Mouse (Mus musculus) heart, embryonic 10.5 days (tissue): ENCODE results near the gene Gm14214. TPM values are rescaled to one million over a fixed set of nuclear protein-coding genes. Genes with fewer than 3 reads are reported as not detected.

Source experiments
- DNase-seq: peaks from one replicate; pipeline ENCODE4 v3.0.0-alpha.2; 2017; ENCODE audit warnings: low spot score
- H3K27ac ChIP-seq: fragments of 300-500 bp; sonication (generic); 2 replicates; pipeline ENCODE4 v1.5.1; 2016; ENCODE audit warnings: mild to moderate bottlenecking
- H3K27me3 ChIP-seq: fragments of 300-500 bp; sonication (generic); 2 replicates; pipeline ENCODE4 v1.6.1; 2016; ENCODE audit warnings: mild to moderate bottlenecking; ENCODE audit not compliant: poor library complexity, insufficient read depth, severe bottlenecking
- H3K36me3 ChIP-seq: fragments of 300-500 bp; sonication (generic); 2 replicates; pipeline ENCODE4 v1.6.1; 2016; ENCODE audit warnings: mild to moderate bottlenecking, moderate library complexity
- H3K4me1 ChIP-seq: fragments of 300-500 bp; sonication (generic); 2 replicates; pipeline ENCODE4 v1.6.1; 2016; ENCODE audit warnings: mild to moderate bottlenecking
- H3K4me3 ChIP-seq: fragments of 300-500 bp; sonication (generic); 2 replicates; pipeline ENCODE4 v1.5.1; 2016; ENCODE audit warnings: mild to moderate bottlenecking, moderate library complexity
- H3K9me3 ChIP-seq: fragments of 300-500 bp; sonication (generic); 2 replicates; pipeline ENCODE4 v1.6.1; 2016; ENCODE audit warnings: mild to moderate bottlenecking, moderate library complexity
- WGBS: fragments of 180-500 bp; shearing (Covaris S2); methylation state at CpG from one replicate; pipeline ENCODE4 v1.1.7; 2016; 5-methylcytosine and 5-hydroxymethylcytosine counted together
- polyA plus RNA-seq: library from polyadenylated mRNA; unstranded; fragments of >200 nt; fragmentation: Nextera tagmentation; extraction: Ambion mirVana; gene quantifications from 2 replicates; pipeline ENCODE4 v1.2.1, GENCODE M21; 2016

Gm14214 gene
- polyA plus RNA-seq, 1 experiment from 2014 or later, result not detected

DNA sequence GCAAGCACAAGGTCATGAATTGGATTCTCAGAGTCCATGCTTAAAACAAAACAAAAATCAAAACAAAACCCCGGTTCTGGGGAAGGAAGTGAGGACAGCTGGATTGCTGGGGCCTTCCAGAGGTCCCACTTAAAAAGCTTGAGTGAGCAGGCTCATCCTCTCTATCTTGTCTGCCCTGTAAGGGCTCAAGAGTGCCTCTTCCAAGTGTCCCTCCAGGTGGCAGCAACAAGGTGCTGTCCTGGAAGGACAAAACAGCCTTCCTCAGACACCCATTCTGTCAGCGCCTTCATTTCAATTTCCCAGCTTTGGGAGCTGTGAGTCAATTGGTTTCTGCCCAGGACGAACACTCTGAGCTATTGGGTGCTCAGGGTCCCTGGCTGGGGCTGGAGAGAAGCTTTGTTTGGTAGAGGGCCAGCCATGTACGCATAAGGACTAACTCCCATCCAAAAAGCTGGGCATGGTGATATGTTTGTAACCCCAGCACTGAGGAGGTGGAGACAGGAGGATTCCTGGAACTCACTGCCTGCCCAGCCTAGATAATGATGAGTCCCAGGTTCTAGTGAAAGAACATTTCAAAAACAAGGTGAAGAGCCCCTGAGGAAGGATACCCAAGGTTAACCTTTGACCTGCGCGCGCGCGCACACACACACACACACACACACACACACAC lies 4.9 kb downstream of the Gm14214 start:
- H3K27me3 ChIP-seq, result no peaks in the 10 kb centered on the region
- no peaks in the 10 kb centered on the region for H3K36me3 ChIP-seq
- peaks cover 25% of the 10 kb centered on the region for H3K4me1 ChIP-seq
- DNase-seq, result peak; percentile 92
- WGBS, result 73% methylated on average over 9 of the region's 9 CpGs
- no peaks in the 10 kb centered on the region for H3K9me3 ChIP-seq
- H3K27ac ChIP-seq, result peak overlapping the region; percentile 64; the same call in 1 of the 2 replicates
- no peak overlapping the region for H3K4me3 ChIP-seq

DNA sequence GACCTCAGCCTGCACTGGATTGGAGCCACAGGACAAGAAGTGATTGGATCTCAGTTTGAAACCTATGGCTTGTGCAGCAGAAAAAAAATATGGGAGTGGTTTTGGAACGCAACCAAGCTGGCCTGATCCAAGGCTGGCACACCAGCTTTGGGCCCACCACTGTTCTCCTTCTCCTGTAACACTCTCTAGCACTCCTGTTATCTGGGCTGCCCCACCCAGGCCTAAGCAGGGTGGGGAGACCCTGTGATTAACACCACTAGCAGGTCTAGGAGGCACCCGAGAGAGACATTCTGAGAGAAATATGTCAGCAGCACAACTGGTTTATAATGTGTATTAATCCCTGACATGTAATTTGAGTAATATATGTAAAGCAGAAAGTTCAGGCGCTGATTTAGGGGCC lies 6.6 kb downstream of the Gm14214 start:
- H3K4me3 ChIP-seq, result no peak overlapping the region
- H3K9me3 ChIP-seq, result no peaks in the 10 kb centered on the region
- H3K27ac ChIP-seq, result 0 out of 2 replicates have a peak overlapping the region, but pooled peaks have one; percentile 18
- no peaks in the 10 kb centered on the region for H3K27me3 ChIP-seq
- DNase-seq, result no peak
- H3K4me1 ChIP-seq, result peaks cover 25% of the 10 kb centered on the region
- WGBS, result 67% methylated on average over 3 of the region's 3 CpGs
- H3K36me3 ChIP-seq, result no peaks in the 10 kb centered on the region

DNA sequence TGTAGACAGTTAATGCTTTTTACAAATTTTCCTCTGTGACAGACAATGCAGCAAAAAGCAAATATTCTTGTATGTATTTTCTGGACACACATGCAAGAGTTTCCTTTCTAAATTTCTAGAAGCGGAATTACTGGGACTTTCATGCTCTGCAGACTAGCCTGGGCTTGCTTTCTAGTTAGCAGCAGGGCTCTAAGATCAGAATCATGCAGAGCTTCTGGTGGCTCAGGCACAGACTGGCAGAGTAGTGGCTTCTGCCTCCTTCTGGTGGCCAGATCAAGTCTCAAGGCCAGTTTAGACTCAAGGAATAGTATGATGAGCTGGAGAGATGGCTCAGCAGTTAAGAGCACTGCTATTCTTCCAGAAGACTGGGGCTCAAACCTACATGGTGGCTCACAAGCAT lies 11.4 kb downstream of the Gm14214 start:
- H3K36me3 ChIP-seq, result no peaks in the 10 kb centered on the region
- H3K4me3 ChIP-seq, result no peak overlapping the region
- no peak overlapping the region for H3K27ac ChIP-seq
- H3K4me1 ChIP-seq, result peaks cover 10% of the 10 kb centered on the region
- no peaks in the 10 kb centered on the region for H3K27me3 ChIP-seq
- 79% methylated on average over 1 of the region's 1 CpGs for WGBS
- H3K9me3 ChIP-seq, result no peaks in the 10 kb centered on the region
- no peak for DNase-seq

DNA sequence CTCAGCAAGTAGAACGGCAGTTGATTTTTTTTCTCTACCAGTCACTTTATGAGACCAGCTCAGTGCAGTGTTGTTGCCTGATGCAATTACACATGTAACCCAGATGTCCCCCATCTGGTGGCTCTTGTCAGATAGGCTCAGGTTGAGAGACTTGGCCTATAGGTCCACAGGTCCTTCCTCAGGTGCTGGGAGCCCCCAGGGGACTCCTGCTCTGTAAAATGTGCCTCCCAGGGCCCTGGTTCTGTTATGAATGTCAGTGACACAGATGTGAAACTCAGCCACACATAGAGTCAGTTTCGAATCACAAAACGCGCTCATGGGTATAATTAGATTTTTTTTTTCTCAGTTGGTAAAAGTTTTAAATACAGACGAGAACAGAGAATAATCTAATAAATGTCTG lies 12.1 kb downstream of the Gm14214 start:
- H3K4me1 ChIP-seq, result peaks cover 4% of the 10 kb centered on the region; the same call in 1 of the 2 replicates
- H3K27me3 ChIP-seq, result no peaks in the 10 kb centered on the region
- no peak overlapping the region for H3K4me3 ChIP-seq
- no peak overlapping the region for H3K27ac ChIP-seq
- no peak for DNase-seq
- H3K9me3 ChIP-seq, result no peaks in the 10 kb centered on the region
- WGBS, result 90% methylated on average over 5 of the region's 5 CpGs
- no peaks in the 10 kb centered on the region for H3K36me3 ChIP-seq

DNA sequence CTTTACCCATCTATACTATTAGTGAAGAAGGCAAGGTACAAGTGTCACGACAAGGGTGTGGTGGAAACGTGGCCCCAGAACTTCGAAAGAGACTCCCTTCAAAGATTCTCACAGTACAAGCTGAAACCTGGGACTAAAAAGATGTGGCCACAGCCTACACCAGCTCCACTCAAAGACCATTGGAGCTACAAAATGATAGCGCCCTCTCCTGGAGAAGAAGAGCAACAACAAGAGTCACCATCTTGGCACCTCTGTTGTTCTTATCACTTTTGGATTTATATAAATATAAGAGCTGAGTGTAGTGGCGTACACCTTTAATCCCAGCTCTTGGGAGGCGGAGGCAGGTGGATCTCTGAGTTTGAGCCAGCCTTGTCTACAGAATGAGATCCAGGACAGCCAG lies 14.0 kb downstream of the Gm14214 start:
- Histone ChIP-seq H3K4me1 (no peaks in the 10 kb centered on the region), H3K27ac (no peak overlapping the region), H3K27me3 (no peaks in the 10 kb centered on the region), H3K36me3 (no peaks in the 10 kb centered on the region), H3K9me3 (no peaks in the 10 kb centered on the region), H3K4me3 (no peak overlapping the region)
- 57% methylated on average over 6 of the region's 6 CpGs for WGBS
- no peak for DNase-seq

DNA sequence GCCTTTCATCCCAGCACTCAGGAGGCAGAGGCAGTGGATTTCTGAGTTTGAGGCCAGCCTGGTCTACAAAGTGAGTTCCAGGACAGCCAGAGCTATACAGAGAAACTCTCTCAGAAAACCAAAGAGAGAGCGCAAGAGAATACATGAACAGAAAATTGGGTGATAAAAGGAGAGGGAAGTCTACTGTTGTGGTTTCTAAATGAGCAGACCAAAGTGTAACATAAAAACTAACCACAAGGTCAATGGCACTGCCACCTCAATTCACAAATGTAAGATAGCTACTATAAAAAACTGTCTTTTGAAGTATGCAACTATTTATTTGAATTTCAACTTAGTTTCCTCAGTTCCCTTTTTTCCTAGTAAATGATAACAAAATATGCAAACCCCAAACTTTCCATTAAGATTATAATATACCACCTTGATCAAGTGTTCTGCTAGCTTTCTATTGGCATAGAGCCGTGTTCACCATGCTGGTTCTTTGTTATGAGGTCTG lies 15.7 kb downstream of the Gm14214 start:
- H3K4me3 ChIP-seq, result no peak overlapping the region
- no peaks in the 10 kb centered on the region for H3K27me3 ChIP-seq
- H3K27ac ChIP-seq, result no peak overlapping the region
- no peaks in the 10 kb centered on the region for H3K4me1 ChIP-seq
- H3K36me3 ChIP-seq, result no peaks in the 10 kb centered on the region
- WGBS, result 86% methylated on average over 2 of the region's 2 CpGs
- no peaks in the 10 kb centered on the region for H3K9me3 ChIP-seq
- no peak for DNase-seq

DNA sequence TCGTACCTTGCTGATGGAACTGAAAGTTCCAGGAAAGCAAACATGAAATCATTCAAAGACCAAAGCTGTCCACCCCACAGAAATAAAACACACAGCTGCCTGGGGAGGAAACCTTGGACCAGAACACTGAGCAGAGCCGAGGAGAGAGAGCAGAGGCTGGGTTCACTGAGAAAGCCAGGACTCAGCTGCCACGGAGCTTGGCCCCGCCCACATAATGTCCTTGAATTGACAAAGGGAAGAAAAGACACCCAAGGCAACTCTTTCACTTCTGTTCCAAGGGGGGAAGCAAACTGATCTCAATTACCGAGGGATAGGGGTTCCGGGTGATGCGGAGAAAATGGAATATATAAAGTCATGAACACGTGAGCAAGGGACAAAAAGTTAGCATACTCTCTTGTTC lies 17.9 kb downstream of the Gm14214 start:
- no peaks in the 10 kb centered on the region for H3K36me3 ChIP-seq
- no peaks in the 10 kb centered on the region for H3K4me1 ChIP-seq
- no peak overlapping the region for H3K27ac ChIP-seq
- no peaks in the 10 kb centered on the region for H3K9me3 ChIP-seq
- H3K4me3 ChIP-seq, result no peak overlapping the region
- H3K27me3 ChIP-seq, result no peaks in the 10 kb centered on the region
- 67% methylated on average over 8 of the region's 8 CpGs for WGBS
- no peak for DNase-seq

DNA sequence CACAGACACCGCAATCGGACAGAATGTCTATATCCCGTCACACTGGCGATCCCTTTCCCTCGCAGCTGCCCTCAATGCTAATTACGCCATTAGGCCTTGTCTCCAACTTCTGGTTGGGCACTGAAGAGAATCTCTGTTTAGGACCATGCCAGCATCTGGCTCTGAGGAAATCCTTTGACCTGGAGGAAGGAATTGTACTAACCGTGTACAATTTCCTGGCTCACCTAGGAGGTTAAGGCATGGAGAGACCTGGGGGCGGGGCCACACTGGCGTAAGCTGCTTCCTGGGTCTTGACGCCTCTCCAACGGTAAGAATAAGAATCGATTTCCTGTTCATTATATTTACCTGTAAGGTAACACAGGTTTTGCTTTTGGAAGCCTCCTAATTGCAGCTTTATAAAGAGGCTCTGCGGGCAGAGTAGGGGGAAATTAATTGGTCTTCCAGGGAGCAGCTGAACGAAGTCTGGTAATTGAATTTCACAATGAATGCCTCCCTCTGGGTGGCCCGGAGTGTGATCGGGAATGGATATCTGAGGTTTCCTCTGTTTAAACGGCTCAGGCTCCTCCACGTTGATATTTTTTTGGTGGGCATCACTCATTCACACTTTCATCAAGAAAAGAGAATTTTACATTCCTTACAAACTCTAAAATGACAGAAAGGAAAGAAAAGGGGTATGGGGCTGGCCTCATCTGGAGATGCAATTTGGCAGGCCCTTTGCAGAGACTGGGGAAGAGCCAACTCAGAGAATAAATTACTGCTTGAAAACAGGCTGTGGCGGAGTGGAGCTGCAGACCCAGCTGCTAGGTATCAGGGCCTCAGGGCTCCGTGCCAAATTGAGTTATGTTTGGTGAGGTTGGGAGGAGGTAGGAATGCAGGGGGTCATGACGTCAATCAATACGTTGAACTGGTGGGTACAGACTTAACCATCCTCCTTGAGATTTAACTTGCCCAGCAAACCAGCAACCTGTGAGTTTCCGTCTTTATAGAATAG lies 20.5 kb downstream of the Gm14214 start:
- DNase-seq, result no peak

DNA sequence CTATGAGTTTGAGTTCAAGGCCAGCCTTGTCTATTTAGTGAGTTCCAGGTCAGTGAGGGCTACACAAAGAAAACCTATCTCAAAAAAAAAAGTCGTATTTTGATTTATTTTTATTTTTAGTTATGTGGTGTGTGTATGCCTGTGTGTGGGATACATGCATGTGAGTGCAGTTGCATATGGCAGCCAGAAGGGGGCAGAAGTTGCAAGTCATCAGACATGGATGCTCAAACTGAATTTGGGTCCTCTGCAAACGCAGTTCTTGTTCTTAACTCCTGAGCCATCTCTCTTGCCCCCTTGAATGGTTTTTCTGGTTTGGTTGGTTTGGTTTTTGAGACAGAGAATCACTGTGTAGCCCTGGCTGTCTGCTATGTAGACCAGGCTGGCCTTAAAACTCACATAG lies 21.4 kb downstream of the Gm14214 start:
- H3K9me3 ChIP-seq, result no peaks in the 10 kb centered on the region
- 82% methylated on average over 2 of the region's 2 CpGs for WGBS

More for the DNA sequence above, 20.5 kb downstream of the Gm14214 start:
- Histone ChIP-seq H3K36me3 (no peaks in the 10 kb centered on the region), H3K4me1 (no peaks in the 10 kb centered on the region), H3K27ac (no peak overlapping the region), H3K4me3 (no peak overlapping the region), H3K27me3 (no peaks in the 10 kb centered on the region), H3K9me3 (no peaks in the 10 kb centered on the region)
- 67% methylated on average over 23 of the region's 23 CpGs for WGBS

DNA sequence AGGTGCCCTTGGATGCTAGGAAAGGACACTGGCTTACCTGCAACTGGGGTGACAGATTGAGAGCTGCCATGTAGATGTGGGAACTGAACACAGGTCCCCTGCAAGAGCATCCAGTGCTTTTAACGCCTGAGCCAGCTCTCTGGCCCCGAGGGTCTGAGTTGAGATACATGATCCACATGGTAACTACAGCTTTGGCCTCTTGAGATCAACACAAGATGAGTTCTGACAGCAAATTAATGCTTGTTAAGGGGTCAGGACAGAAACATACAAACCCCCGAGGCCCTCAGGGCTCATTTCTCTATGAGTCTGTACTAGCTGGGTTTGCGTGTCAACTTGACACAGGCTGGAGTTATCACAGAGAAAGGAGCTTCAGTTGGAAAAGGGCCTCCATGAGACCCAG lies 25.9 kb downstream of the Gm14214 start:
- H3K9me3 ChIP-seq, result no peaks in the 10 kb centered on the region
- H3K4me1 ChIP-seq, result peaks cover 8% of the 10 kb centered on the region; the same call in 1 of the 2 replicates
- DNase-seq, result no peak
- no peaks in the 10 kb centered on the region for H3K36me3 ChIP-seq
- no peak overlapping the region for H3K27ac ChIP-seq
- WGBS, result 77% methylated on average over 4 of the region's 4 CpGs
- no peaks in the 10 kb centered on the region for H3K27me3 ChIP-seq
- H3K4me3 ChIP-seq, result no peak overlapping the region

More for the DNA sequence above, 21.4 kb downstream of the Gm14214 start:
- Histone ChIP-seq H3K27me3 (no peaks in the 10 kb centered on the region), H3K4me1 (peaks cover 1% of the 10 kb centered on the region; the same call in 1 of the 2 replicates), H3K27ac (no peak overlapping the region), H3K36me3 (no peaks in the 10 kb centered on the region), H3K4me3 (no peak overlapping the region)
- DNase-seq, result no peak

DNA sequence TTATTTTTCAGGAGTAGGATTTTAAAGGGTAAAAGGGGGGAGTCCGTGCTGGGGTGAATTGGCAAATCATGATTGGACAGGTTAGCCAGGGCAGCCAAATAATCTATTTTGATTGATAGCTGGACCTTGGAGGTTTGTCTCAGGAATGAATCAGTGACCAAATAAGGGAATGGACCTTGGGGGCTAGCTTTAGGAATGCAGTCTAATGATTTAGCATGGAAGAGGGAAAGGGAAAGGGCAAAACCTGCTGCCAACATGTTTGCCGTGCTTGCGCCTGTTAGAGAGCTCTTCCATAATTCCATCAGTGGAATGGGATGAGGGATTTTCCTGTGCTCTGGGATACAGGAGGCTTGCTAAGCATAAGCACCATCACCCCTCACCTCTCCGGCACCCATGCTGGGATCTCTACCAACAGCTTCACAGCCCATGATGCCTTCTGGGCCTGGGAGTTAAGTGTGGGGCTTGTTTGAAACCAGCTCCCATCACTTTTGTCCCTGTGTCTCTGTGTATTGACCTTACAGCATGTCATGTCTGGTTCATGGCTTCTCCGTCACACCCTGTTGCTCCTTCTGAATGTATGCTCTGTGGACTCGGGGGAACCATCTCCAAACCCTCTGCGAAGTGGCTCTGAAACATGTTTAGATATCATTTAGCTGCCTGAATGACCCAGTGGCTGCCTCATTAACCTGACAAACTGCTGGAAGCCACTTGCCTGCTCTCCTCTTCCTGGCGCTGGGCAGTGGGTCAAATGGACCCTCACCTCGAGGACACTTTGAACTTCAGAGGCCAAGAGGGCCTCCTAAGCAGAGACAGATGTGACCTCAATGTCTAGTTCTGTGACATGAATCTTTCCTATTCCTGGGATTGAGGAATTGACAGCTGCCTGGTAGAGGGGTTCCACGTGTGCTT lies 26.7 kb downstream of the Gm14214 start:
- H3K36me3 ChIP-seq, result no peaks in the 10 kb centered on the region
- peaks cover 8% of the 10 kb centered on the region; the same call in 1 of the 2 replicates for H3K4me1 ChIP-seq
- H3K27me3 ChIP-seq, result no peaks in the 10 kb centered on the region
- no peak overlapping the region for H3K27ac ChIP-seq
- no peak overlapping the region for H3K4me3 ChIP-seq
- WGBS, result 69% methylated on average over 10 of the region's 10 CpGs
- no peak for DNase-seq
- no peaks in the 10 kb centered on the region for H3K9me3 ChIP-seq

DNA sequence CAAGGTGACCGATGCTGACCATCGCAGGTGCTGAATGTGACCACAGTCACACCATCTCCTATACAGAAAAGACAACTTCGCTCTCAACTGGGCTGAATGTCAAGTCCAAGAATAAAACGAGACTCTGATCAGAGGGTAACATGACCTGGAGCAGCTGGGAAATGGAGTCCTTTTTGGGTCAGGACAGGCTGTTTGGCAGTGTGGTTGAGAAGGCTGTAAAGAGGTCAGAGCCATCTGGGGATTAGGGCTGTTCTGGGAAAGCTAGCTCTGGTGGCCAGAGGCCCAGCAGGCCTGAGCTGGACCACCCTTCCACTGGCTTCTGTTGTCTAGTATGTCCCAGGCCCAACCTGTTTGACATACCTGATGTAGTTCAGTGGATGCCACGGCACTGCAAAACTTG lies 31.2 kb downstream of the Gm14214 start:
- H3K27ac ChIP-seq, result no peak overlapping the region
- WGBS, result 88% methylated on average over 5 of the region's 5 CpGs
- H3K36me3 ChIP-seq, result no peaks in the 10 kb centered on the region
- DNase-seq, result no peak
- H3K9me3 ChIP-seq, result no peaks in the 10 kb centered on the region
- H3K4me3 ChIP-seq, result no peak overlapping the region
- H3K27me3 ChIP-seq, result no peaks in the 10 kb centered on the region
- peaks cover 8% of the 10 kb centered on the region; the same call in 1 of the 2 replicates for H3K4me1 ChIP-seq
